Mouse (Mus musculus) liver, adult 2 months (tissue): Measurements from ENCODE around the gene Pole4.

ENCODE experiments used
- CTCF ChIP-seq: fragments of 200-500 bp; IDR thresholded peaks from 2 replicates; pipeline ENCODE4 v1.5.1; 2011; ENCODE audit warnings: low read depth, low read length, control low read depth
- POLR2A ChIP-seq: fragments of 200-500 bp; IDR thresholded peaks from 2 replicates; pipeline ENCODE4 v1.6.1; 2011; ENCODE audit warnings: low read length, control low read depth; ENCODE audit not compliant: insufficient read depth; ENCODE audit errors: extremely low read depth

DNA sequence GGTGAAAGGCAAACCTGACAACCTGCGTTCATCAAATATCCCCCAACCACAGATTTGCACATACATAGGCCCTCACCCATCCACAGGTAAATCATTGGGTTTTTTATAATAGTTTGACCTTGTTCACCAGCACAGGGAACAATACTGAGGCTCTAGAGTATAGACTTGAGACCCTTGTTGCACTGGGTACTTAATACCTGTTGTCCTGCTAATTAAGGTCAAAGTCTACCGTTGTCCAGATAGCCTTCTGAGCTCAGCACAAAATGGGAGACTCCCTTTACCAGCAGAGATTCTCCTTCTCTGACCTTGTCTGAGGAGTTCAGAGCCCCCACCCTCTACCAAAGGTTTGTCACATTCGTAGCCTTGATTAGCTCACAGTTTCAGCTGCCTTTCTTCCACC lies 1.5 kb downstream of the Pole4 start:
- TF ChIP-seq POLR2A (no peak), CTCF (no peak)
